Mouse (Mus musculus) kidney, postnatal 4 days (tissue): ENCODE data around the gene Mdfi.

Experiments
- DNase-seq, 2 experiments: peaks; one replicate each; pipeline ENCODE4 v3.0.0; 2021; ENCODE audit warnings: mixed read lengths in 2 of 2

Mdfi gene

GRCm38 (mm10) chr17:47845609-47846008 lies 11.1 kb upstream of the Mdfi start:
- DNase-seq: no peak

GRCm38 (mm10) chr17:47843465-47843864 lies 9.0 kb upstream of the Mdfi start:
- no peak for DNase-seq

GRCm38 (mm10) chr17:47841931-47842623 lies 7.6 kb upstream of the Mdfi start:
- peak; percentile 82 to 87 for DNase-seq

- no peak for DNase-seq
Measured at GRCm38 (mm10) chr17:47841521-47841920, 7.0 kb upstream of the Mdfi start.

GRCm38 (mm10) chr17:47837808-47838207 lies 3.3 kb upstream of the Mdfi start:
- peak; percentile 65 to 79 for DNase-seq

GRCm38 (mm10) chr17:47833628-47834481 lies 636 bp downstream of the Mdfi start:
- DNase-seq: peak; percentile 56 to 64

- peak; percentile 83 to 88 for DNase-seq
Measured at GRCm38 (mm10) chr17:47833029-47833627, 1.4 kb downstream of the Mdfi start.

- peak; percentile 40 to 49 for DNase-seq
Measured at GRCm38 (mm10) chr17:47832501-47833028, 1.9 kb downstream of the Mdfi start.

- no peak for DNase-seq
Measured at GRCm38 (mm10) chr17:47831772-47832171, 2.7 kb downstream of the Mdfi start.

GRCm38 (mm10) chr17:47831161-47831560 lies 3.3 kb downstream of the Mdfi start:
- no peak for DNase-seq

- DNase-seq: peak in 1 of 2 experiments; percentile 53
Measured at GRCm38 (mm10) chr17:47821339-47821738, 13.2 kb downstream of the Mdfi start.

- no peak for DNase-seq
Measured at GRCm38 (mm10) chr17:47818038-47818725, 16.3 kb downstream of the Mdfi start.

- peak in 1 of 2 experiments; percentile 47 for DNase-seq
Measured at GRCm38 (mm10) chr17:47815446-47815845, 19.0 kb downstream of the Mdfi start.

GRCm38 (mm10) chr17:47814496-47814895 lies 20.0 kb downstream of the Mdfi start:
- no peak for DNase-seq

- peak; percentile 39 to 53 for DNase-seq
Measured at GRCm38 (mm10) chr17:47813616-47814015, 20.9 kb downstream of the Mdfi start.

GRCm38 (mm10) chr17:47812200-47812599 lies 22.3 kb downstream of the Mdfi start:
- DNase-seq: no peak

- DNase-seq: peak in 1 of 2 experiments; percentile 47
Measured at GRCm38 (mm10) chr17:47811265-47811800, 23.2 kb downstream of the Mdfi start.

- peak; percentile 76 to 84 for DNase-seq
Measured at GRCm38 (mm10) chr17:47806230-47806629, 28.3 kb downstream of the Mdfi start.

GRCm38 (mm10) chr17:47805047-47805835 lies 29.2 kb downstream of the Mdfi start:
- peak in 1 of 2 experiments; percentile 41 for DNase-seq

GRCm38 (mm10) chr17:47803662-47804061 lies 30.8 kb downstream of the Mdfi start:
- DNase-seq: no peak

GRCm38 (mm10) chr17:47802806-47803205 lies 31.7 kb downstream of the Mdfi start:
- peak; percentile 71 to 77 for DNase-seq
